Mouse (Mus musculus) activated CD4-positive, CD25-positive, alpha-beta regulatory T cell, adult 4 months (primary cell): ENCODE measurements around the gene Olfr1410. TPM values are rescaled to one million over a fixed set of nuclear protein-coding genes. Genes with fewer than 3 reads are reported as not detected.

Experiments used
- ATAC-seq: one replicate; pipeline ENCODE4 v1.8.0; 2017
- polyA plus RNA-seq, 2 experiments: library from polyadenylated mRNA; unstranded; fragments of 100-300 nt; shearing (Covaris generic); gene quantifications; one replicate each; pipeline ENCODE4 v1.2.1; 2017

The Olfr1410 gene
- polyA plus RNA-seq, result not detected

DNA sequence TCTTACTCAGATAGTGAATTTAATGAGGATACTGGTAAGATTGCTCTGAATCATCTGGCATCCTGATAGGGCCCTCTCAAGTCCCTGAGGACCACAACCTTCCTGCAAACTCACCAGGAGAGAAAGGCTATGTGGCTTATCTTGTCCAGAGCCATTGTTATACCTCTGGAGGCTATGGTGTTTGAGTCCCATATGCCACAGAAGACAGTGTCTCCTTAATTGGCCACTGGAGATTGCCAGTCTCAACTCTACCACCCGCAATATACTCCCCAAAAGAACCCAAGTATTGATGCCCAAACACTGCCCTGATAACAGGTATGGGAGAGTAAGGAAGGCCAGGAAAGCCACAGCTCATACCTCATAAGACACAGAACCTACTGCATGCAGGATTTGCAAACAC lies at the start of gene Olfr1410:
Olfr1410 (plus strand) TSS at position 301 of the 400 bp plus-strand sequence.
- no peak for ATAC-seq

DNA sequence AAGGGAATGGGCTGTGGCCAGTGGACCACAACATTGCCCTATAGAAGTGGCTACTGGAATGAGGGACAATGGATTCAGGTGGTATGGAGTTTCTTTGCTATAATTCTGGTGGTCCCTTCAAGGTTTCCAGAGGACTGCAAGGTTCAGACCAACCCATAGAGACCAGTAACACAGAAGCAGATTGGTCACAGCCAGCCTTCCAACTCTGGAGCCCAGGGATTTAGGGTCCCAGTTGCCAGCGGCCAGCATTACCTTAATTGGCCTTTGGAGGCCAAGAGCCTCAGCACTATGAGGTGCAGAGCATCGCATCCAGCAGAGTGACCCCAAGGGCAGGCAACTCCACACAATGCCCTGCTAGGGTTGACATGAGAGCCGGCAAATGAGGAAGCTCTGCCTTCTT lies 34.6 kb upstream of the Olfr1410 start, which contains the start of gene Olfr1413:
Olfr1413 (plus strand) TSS at position 301 of the 400 bp plus-strand sequence.
- ATAC-seq, result no peak

DNA sequence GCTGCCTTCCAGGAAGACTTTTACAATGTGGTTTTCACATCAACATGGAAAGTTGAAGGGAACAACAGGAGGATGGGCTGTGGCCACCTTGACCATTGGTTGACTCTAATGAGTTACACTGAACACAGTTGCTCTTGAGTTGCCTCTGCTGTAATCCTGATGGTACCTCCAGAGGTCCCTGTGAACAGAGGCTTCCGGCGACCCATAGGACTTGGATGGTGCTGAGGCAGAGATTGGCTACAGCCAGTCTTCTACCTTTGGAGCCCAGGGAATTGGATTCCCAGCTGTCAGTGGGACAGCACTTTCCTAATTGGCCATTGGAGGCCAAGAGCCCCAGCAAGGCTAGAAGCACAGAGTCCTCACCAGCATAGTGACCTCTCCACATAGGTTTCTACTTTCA lies 20.1 kb upstream of the Olfr1410 start, which contains the start of gene Olfr1412:
Olfr1412 (plus strand) TSS at position 301 of the 400 bp plus-strand sequence.
- ATAC-seq, result no peak

DNA sequence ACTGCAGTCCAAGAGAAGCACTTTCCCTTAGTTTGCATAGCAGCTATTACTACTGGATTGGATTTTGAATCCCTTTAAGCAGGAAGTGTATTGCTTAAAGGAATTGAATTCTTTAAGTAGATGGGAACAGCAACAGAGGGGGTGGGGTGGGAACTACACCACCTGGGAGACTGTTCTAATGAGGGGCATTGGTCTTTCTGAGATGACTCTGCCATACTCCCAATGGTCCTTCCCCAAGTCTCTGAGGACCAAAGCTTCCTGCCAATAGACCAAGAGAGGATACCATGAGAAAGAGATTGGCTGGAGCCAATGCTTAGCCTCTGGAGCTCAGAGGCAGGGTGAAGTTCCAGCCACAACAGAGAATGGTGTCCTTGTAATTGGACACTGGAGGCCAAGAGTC lies 11.5 kb upstream of the Olfr1410 start, which contains the start of gene Olfr1411:
Olfr1411 (plus strand) TSS at position 301 of the 400 bp plus-strand sequence.
- ATAC-seq, result no peak

DNA sequence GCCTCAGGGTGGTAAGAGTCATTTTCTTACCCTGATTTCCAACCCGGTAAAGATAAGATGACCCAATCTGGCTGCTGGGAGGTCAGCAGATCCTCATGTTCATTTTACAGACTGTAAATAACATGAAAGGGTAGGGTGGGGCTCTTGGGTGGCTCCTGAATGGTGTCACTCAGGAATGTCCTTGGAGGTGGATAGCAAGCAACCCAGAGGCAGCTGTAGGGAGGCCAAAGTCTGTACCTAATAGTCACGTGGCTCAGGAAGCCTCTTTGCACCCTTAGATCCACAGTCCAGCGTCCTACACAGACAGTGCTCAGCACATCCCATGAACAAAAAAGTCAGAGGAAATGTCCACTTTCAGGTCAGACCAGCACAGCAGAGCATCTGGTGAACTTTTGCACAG lies 9.6 kb upstream of the Olfr1410 start:
- ATAC-seq, result no peak

DNA sequence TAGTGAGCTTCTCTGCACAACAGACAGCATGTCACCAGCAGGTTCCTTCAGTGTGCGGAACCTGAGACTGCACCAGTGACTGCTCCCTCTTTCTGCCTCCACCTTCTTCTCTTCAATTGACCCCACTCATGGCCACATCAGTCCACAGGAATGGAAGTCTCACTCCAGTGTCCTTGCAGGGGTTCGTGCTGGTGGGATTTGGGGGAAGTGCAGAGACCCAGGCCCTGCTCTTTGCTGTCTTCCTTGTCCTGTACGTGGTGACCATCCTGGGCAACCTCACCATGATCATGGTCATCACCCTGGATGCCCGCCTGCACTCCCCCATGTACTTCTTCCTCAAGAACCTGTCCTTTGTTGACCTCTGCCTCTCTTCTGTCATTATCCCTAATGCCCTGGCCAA lies 2.1 kb downstream of the Olfr1410 start:
- ATAC-seq, result no peak

DNA sequence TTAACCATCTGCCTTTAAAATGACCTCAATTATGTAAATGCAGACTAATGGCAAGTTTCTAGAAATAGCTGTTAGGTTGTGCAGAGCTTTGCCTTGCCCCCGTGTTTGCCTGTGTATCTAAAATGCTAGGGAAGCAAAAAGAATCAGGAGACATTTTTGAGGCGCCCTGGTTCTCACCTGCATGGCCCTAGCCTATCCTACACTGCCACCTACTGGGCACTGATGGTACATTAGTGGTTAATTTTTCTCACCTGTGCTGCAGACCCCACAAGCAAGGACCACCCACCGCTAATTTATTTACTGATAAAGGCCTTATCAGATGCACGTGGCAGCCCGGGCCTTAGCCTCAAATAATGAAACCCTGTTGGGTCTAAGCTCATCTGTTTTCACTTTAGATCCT lies 5.4 kb downstream of the Olfr1410 start:
- ATAC-seq, result peak; percentile 57

DNA sequence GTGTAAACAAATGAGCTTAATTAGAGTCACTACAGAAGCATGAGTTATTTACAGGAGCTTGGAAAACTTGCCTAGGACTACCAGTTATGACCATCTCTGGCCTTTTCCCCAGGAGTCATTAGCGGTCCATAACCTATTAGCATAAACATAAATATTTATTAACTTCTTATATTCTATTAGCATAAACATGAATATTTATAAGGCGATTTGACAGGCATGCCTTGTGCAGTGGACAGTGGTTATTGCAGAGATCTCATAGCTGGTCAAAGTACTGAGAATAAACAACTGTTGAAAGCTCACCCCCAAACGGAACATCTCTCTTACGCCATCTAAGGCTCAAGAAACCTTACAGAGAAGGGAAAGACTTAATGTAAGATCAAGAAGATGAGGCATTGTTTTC lies 7.6 kb downstream of the Olfr1410 start:
- ATAC-seq, result no peak

DNA sequence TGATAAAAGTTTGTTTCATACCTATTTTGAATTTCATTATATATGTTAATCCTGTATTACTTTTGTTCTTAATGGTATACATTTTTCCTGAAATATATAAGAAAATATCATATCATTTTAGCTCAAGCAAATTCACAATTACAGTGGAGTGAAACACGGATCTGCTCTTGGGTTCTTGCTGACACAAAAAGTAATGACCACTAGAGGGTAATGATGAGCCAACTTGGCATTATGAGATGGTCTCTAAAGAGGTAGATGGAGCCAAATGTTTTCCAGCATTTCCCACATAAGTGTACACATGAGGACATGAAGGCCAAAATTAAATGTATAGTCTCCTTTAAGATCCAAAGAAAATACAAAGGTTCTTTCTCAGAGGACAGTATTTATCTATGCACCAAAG lies 8.9 kb downstream of the Olfr1410 start:
- no peak for ATAC-seq

DNA sequence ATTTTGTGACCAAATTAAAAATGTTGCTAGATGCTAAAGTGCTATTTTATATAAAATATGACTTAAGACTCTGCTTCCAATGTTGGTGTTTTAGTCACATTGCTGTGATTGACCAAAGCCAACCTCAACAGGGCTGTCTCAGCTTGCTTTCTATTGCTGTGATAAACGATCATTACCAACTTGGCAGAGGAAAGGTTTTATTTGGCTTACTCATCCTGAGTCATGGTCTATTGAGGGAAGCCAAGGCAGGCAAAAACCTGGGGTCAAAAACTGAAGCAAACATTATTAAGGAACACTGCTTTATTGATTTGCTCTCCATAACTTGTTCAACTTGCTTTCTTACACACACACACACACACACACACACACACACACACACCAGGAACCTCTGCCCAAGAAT lies 10.5 kb downstream of the Olfr1410 start:
- no peak for ATAC-seq

DNA sequence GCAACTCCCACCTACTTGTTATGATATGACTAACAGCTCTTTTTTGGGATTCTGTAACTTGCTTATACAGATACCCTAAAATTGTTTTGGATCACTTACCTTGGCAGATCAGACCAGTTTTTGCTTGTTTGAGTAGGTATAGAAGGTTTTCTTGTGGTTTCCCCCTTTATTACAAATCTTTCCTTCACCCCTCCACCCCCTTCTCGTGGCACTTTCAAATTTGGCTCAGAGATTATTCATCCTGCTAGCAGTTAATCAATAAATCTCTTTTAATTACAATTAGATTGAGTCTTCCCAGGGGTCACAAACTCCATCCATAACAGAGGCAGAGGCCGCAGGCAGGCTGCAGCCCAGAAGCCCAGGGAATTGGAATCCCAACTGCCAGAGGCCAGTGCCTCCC lies 11.9 kb downstream of the Olfr1410 start, which contains the start of gene Olfr12:
Olfr12 (plus strand) TSS at position 301 of the 400 bp plus-strand sequence.
- ATAC-seq, result no peak

DNA sequence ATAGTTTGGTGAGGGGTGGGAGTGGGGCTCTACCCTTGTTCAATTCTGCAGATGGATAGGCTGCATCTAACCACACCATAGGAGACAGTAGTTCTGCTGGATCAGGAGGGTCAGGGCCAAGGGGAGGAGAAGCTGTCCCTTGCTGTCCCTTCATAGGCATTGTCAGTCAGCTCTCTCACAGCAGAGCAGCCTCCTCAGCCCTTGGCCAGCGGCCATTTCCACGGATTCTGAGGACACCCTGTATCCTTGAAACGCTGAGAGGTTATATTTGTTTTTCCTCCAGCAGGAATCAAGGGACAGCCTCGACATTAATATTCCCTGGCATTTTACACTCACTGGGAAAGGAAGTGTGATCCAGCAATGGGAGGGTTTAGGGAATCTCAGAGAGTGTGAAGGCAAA lies 12.8 kb downstream of the Olfr1410 start:
- no peak for ATAC-seq

DNA sequence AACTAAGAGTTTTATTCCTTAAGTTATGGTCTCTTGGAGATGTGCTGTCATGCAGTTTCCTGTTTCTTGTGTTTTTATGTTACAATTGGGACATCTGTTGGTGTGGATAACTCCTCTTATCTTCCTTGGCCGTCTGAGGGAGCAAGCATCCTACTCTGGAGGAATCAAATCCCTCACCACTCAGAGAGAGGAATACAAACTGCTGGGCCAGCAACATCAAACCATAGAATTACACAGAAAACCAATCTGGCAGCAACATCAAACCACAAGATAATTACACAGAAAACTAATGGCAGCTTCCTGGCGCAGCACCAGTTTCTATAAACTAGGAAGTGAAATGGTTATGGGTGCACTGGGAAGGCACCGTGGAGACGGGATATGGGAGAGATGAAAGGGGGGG lies 22.6 kb downstream of the Olfr1410 start:
- ATAC-seq, result no peak

DNA sequence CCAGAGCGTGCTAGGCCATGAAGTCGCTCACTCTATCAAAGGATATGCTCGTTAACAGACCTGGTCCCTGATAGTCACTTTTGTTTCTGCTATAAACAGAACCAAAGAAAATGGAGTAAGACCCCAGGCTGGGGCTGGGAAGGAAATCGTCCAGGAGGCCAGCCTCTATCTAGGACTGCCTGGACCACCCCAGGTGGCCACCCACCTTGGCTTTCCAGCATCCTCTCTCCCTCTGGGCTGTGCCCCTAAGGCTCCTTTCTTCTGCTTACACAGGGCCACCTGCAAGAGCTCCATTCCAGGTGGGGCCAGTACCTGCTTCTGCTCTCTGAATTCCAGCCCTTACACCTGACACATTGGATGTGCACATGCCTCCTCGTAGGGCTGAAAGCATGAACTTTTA lies 26.6 kb downstream of the Olfr1410 start:
- ATAC-seq, result no peak

DNA sequence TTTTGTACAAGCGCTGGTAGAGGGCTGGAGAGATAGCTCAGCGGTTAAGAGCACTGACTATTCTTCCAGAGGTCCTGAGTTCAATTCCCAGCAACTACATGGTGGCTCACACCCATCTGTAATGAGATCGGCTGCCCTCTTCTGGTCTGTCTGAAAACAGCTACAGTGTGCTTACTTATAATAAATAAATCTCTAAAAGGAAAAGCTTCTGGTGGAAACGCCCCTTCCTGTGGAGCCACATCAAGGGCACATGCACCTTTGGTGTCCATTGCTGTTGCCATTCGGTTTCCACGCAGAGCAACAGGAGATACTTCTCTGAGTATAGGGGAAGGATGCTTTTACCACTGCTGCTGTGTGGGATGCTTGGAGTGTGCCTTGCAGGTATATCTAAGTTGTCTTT lies 27.4 kb downstream of the Olfr1410 start:
- ATAC-seq, result peak; percentile 80

DNA sequence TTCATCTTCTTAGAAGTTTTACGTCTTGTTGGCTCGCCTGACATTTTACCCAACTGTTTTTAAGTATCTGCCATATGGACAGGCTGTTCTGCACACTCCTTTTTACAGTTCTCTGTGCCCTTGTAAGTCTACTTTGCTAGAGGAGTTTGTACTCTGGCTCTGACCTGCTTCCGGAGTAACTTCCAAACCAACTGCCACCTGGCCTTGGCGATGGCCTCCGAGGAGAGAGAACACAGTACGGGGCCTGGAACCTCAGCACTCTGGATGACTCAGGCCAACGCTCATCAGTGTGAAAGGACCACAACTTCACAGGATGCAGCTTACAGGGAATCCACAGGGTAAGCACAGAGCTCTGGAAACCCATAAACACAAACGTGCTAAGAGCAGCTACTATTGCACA lies 28.1 kb downstream of the Olfr1410 start:
- no peak for ATAC-seq

DNA sequence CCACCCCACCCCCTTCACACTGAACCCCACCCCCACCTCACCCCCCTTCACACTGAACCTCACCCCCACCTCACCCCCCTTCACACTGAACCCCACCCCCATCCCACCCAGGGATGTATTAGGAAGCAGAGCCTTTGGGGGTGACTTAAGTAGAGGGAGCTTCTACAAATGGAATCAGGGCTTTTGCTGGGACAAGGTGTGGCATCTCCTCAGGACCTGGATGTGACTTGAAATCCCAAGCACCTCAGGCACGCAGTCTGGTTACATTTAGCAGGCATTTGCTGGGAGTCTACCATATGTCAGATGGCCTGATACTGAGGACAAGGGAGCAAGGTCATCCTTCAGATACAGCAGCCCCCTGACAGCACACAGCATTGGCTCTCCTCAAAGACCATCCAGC lies 29.0 kb downstream of the Olfr1410 start:
- no peak for ATAC-seq

DNA sequence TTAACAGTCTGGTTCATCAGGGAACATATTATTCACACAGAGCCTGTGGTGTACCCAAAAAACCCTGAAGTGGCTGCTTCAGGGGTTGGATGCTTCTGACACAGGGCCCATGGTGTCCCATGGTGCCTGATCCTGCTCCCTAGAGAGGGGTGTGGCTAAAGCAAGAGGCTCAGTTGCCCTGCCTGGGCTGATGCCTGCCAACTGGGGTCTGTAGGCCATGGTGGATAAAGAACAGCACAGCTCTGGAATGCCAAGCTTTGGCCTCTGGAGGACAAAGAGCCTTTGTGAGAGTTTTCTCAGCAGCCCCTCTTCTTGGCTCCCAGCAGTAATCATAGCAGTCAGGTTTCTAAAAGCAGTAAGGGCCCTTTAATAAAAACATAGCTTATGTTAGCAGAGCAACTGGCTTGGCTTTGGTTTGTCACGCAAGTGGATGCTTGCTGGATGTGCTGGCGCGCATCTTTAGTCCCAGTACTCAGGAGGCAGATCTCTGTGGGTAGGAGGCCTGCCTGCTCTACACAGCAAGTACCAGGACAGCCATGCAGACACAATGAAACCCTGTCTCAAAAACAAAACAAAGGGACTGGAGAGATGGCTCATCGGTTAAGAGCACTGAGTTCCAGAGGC lies 29.5 kb downstream of the Olfr1410 start:
- ATAC-seq, result no peak

DNA sequence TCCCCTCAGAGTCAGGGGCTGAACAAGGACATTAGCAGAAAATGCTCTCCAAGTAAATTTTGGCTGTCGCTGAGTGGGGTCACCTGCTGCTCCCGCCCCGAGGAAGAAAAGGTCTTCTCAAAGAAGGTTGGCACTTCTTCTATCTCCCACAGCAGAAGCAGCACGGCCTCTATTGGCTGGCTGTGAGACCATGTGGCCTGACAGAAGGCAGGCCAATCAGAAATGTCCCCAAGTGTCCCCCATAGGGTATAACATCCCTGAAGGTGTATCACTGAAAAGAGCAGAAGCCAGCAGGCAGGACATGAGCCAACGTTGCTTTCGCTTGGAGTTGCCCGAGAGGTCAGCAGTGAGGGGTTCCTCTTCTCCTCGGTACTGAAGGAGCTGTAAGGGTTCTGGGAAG lies 30.4 kb downstream of the Olfr1410 start:
- ATAC-seq, result no peak

DNA sequence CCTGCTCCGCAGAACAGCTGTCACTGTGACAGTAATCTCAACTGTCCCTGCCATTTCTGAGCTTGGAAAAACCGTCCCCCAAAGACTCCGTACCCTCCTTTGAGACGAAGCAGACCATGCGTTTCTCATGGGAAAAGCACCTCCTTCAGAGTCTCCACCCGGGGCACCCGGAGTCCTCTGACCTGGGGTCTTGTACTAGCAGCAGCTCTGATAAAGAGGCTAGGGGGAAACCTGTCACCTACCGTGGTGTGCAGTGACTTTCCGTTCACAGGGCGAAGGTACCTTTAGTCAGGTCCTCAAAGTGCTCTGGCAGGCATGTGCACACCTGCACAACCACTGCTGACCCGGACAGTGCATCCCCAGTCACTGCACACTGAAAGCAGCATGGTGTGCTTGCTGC lies 31.1 kb downstream of the Olfr1410 start:
- no peak for ATAC-seq

DNA sequence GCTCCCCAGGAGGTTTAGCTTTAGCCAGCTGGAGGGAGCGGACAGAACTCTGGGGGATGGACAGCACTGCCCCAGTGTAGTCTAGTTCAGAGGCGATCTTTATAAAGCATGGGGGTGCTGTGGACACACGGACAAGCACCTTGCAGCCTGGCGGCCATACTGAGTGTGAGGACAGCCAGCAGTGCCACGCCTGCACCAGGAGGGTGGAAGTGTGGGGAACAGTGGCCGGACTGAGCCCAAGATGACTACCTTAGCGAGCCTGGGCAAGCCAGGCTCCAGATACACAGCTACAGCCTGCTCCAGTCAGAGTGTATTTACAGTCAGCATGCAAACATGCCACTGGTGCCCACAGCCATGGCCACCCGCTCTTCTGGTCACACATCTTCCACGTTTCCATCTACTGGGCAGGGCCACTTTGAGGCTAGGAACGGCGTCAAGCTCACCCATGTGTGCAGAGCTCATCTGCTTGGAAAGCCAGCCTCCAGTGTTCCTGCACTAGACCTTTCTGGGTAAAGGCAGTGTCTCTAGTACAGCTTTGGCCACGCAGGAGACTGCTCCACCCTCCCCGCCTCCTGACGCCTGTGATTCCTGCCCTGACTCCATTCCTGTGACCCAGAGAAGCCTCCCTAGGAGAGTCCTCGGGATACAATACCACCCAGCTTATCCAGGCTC lies 32.1 kb downstream of the Olfr1410 start:
- ATAC-seq, result no peak

DNA sequence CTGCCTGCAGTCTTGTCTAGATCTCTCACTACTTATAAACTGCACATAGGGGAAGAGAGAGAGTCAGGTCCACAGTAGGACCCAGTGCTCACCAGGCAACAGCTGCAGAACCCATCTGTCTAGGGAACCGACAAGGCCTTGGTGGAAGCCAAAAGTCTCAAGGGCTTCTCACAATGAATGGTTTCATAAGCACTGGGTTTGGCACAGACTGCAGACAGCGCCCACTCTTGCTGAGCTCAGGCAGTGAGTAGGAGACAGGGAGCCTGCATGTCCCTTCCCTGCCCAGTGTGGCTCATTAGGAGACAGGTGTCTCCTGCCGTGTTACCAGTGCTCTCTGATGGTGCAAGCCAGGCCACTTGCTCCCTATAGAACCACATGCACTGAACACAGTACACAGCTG lies 32.6 kb downstream of the Olfr1410 start:
- ATAC-seq, result no peak

DNA sequence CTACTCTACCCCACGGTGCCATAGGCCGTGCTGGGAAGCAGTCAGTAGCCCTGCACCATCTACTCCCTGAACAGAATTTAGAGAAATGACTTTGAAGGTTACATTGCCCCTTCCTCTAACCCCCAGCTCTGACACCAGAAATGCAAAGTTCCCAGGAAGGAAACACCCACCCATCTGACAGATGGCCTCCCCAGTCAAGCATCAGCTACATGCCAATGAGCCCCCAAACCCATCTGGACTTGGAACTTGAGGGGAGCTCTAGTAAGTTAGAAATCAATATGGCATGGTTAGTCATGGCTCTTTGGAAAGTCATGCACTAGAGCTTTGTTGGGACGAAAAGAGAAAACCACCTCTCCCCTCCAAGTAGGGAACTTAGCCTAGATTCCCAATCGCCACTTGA lies 33.2 kb downstream of the Olfr1410 start:
- no peak for ATAC-seq

DNA sequence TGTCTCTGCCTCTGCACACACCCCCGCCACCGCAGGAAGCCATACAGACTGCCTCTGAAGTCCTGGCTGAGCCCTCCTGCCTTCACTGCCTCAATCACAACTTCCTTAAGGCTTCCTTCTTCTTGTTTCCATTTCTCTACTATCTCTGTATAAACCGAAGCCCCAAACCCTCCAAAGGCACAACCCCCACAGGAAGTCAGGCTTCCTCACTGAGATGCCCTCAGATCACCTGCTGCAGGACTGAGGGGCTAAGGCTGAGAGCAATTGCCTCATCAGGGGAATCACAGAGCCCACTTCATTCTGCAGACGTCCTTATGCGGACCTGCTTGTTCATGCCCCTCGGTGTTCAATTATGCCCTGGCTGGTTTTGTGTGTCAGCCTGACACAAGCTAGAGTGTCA lies 34.8 kb downstream of the Olfr1410 start:
- peak; percentile 24 for ATAC-seq
